Mouse (Mus musculus) spleen, adult 2 months (tissue): ENCODE results near the gene Med27. TPM values are rescaled to one million over a fixed set of nuclear protein-coding genes. Genes with fewer than 3 reads are reported as not detected.
"Not testable (repeated sequence)": the region's sequence is repeated elsewhere in the genome, so short reads cannot be mapped to it uniquely, and the experiment has no call there.

Source experiments
- DNase-seq, 2 experiments: peaks; one replicate each; pipeline versions ENCODE4 v3.0.0 to v3.0.0-alpha.2; 2012 to 2021; ENCODE audit warnings: low spot score in 2 of 2, low read depth in 1 of 2
- H3K27ac ChIP-seq: fragments of 200-500 bp; 2 replicates; pipeline ENCODE4 v1.5.1; 2012; ENCODE audit warnings: low read length, inconsistent platforms; ENCODE audit not compliant: insufficient read depth
- H3K27me3 ChIP-seq: fragments of 200-500 bp; 2 replicates; pipeline ENCODE4 v1.6.1; 2012; ENCODE audit warnings: mild to moderate bottlenecking, moderate library complexity, low read length, inconsistent platforms; ENCODE audit not compliant: control insufficient read depth, insufficient read depth
- H3K36me3 ChIP-seq: fragments of 200-500 bp; 2 replicates; pipeline ENCODE4 v1.6.1; 2012; ENCODE audit warnings: mild to moderate bottlenecking, low read length, inconsistent platforms; ENCODE audit not compliant: control insufficient read depth, insufficient read depth
- H3K4me1 ChIP-seq: fragments of 200-500 bp; 2 replicates; pipeline ENCODE4 v1.6.1; 2011; ENCODE audit warnings: inconsistent platforms; ENCODE audit not compliant: control insufficient read depth, insufficient read depth, insufficient read length
- H3K4me3 ChIP-seq: fragments of 200-500 bp; 2 replicates; pipeline ENCODE4 v1.5.1; 2011; ENCODE audit warnings: mild to moderate bottlenecking, inconsistent platforms; ENCODE audit not compliant: insufficient read depth, insufficient read length; ENCODE audit errors: extremely low read depth
- CTCF ChIP-seq: fragments of 200-500 bp; IDR thresholded peaks from 2 replicates; pipeline ENCODE4 v1.5.1; 2011; ENCODE audit warnings: mild to moderate bottlenecking, inconsistent platforms; ENCODE audit not compliant: insufficient read depth, insufficient read length, insufficient replicate concordance; ENCODE audit errors: extremely low read depth
- POLR2A ChIP-seq: fragments of 200-500 bp; IDR thresholded peaks from 2 replicates; pipeline ENCODE4 v1.6.1; 2011; ENCODE audit warnings: low read depth, low read length, inconsistent platforms
- WGBS: fragments of 180-500 bp; shearing (Covaris S2); methylation state at CpG from one replicate; pipeline ENCODE4 v1.1.7; 2018; 5-methylcytosine and 5-hydroxymethylcytosine counted together
- polyA plus RNA-seq: library from polyadenylated mRNA; depleted of rRNA; stranded (reverse); fragments of >200 nt; gene quantifications from 2 replicates; pipeline ENCODE4 v1.2.3, GENCODE M21; 2012

Med27 gene
- polyA plus RNA-seq, 1 experiment = 27.6 TPM

DNA sequence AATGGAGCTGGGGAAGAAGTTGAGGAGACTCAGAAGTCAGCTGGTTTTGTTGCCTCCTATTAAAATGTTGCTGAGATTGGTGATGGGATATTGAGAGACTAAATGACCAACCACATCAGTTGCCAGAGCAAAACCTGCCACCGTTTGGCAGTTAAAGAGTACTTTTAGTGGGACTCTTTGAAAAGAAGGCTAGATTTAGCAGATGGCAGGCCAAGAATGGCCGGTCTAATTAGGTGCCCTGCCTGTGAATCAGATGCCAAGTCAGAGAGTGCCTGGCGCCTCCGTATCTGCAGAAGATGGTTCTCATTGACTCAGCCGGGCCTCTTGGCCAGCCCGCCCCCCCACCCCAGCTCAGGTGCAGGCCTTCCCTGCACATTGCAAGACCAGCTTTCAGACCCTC, 173.6 kb downstream of the Med27 start:
- 93% methylated on average over 6 of the region's 6 CpGs for WGBS
- TF ChIP-seq POLR2A (no peak), CTCF (no peak)
- no peak overlapping the region for H3K4me3 ChIP-seq
- no peak for DNase-seq
- no peak overlapping the region for H3K27ac ChIP-seq
- H3K27me3 ChIP-seq = no peaks in the 10 kb centered on the region
- no peaks in the 10 kb centered on the region; the same call in 1 of the 2 replicates for H3K4me1 ChIP-seq
- peaks cover 3% of the 10 kb centered on the region; the same call in 1 of the 2 replicates for H3K36me3 ChIP-seq

GRCm38 (mm10) chr2:29521486-29521885, 174.9 kb downstream of the Med27 start:
- no peaks in the 10 kb centered on the region for H3K27me3 ChIP-seq
- no peak overlapping the region for H3K4me3 ChIP-seq
- peaks cover 3% of the 10 kb centered on the region; the same call in 1 of the 2 replicates for H3K36me3 ChIP-seq
- no peak for DNase-seq
- TF ChIP-seq POLR2A (no peak), CTCF (no peak)
- H3K4me1 ChIP-seq = no peaks in the 10 kb centered on the region; the same call in 1 of the 2 replicates
- WGBS = 96% methylated on average over 7 of the region's 7 CpGs
- no peak overlapping the region for H3K27ac ChIP-seq

GRCm38 (mm10) chr2:29523918-29524811, 177.5 kb downstream of the Med27 start:
- Histone ChIP-seq H3K27ac (no peak overlapping the region), H3K4me3 (no peak overlapping the region), H3K4me1 (no peaks in the 10 kb centered on the region; the same call in 1 of the 2 replicates), H3K27me3 (no peaks in the 10 kb centered on the region), H3K36me3 (peaks cover 3% of the 10 kb centered on the region; the same call in 1 of the 2 replicates)
- no peak for TF ChIP-seq POLR2A
- TF ChIP-seq CTCF = no peak
- WGBS = 89% methylated on average over 12 of the region's 12 CpGs
- no peak for DNase-seq

- TF ChIP-seq CTCF = no peak
- no peak for TF ChIP-seq POLR2A
- Histone ChIP-seq H3K4me1 (no peaks in the 10 kb centered on the region; the same call in 1 of the 2 replicates), H3K4me3 (no peak overlapping the region), H3K36me3 (peaks cover 3% of the 10 kb centered on the region; the same call in 1 of the 2 replicates), H3K27ac (no peak overlapping the region), H3K27me3 (no peaks in the 10 kb centered on the region)
- 39% methylated on average over 4 of the region's 4 CpGs for WGBS
- no peak for DNase-seq
These were observed 178.7 kb downstream of the Med27 start for GRCm38 (mm10) chr2:29525273-29525805.

- no peak for TF ChIP-seq CTCF
- TF ChIP-seq POLR2A = no peak
- H3K4me1 ChIP-seq = no peaks in the 10 kb centered on the region; the same call in 1 of the 2 replicates
- H3K36me3 ChIP-seq = peaks cover 3% of the 10 kb centered on the region; the same call in 1 of the 2 replicates
- no peaks in the 10 kb centered on the region for H3K27me3 ChIP-seq
- no peak overlapping the region for H3K4me3 ChIP-seq
- DNase-seq = peak; percentile 4 to 5
- WGBS = 81% methylated on average over 14 of the region's 14 CpGs
- H3K27ac ChIP-seq = no peak overlapping the region
These were observed 179.6 kb downstream of the Med27 start for GRCm38 (mm10) chr2:29526266-29526665.

GRCm38 (mm10) chr2:29527480-29527879, 180.9 kb downstream of the Med27 start:
- not testable (repeated sequence) for H3K4me3 ChIP-seq, H3K27ac ChIP-seq, H3K27me3 ChIP-seq, H3K36me3 ChIP-seq, H3K4me1 ChIP-seq, DNase-seq
- WGBS = 88% methylated on average over 6 of the region's 9 CpGs

- H3K4me3 ChIP-seq = no peak overlapping the region
- 75% methylated on average over 5 of the region's 5 CpGs for WGBS
- TF ChIP-seq CTCF (no peak), POLR2A (no peak)
- no peak overlapping the region for H3K27ac ChIP-seq
- DNase-seq = no peak
- H3K4me1 ChIP-seq = no peaks in the 10 kb centered on the region; the same call in 1 of the 2 replicates
- H3K27me3 ChIP-seq = no peaks in the 10 kb centered on the region
- H3K36me3 ChIP-seq = no peaks in the 10 kb centered on the region
These were observed 182.2 kb downstream of the Med27 start for GRCm38 (mm10) chr2:29528811-29529210.

DNA sequence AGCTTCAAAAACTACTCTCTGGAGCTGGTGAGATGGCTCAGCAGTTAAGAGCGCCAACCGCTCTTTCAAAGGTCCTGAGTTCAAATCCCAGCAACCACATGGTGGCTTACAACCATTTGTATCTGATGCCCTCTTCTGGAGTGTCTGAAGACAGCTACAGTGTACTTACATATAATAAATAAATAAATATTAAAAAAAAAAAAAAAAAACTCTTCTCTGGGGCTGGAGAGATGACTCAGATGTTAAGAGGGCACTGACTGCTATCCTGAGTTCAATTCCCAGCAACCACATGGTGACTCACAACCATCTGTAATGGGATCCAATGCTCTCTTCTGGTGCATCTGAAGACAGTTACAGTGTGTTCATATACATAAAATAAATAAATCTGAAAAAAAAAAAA, 183.2 kb downstream of the Med27 start:
- H3K4me3 ChIP-seq, DNase-seq, H3K36me3 ChIP-seq, H3K4me1 ChIP-seq, H3K27me3 ChIP-seq, H3K27ac ChIP-seq: not testable (repeated sequence)
- WGBS = 97% methylated on average over 2 of the region's 2 CpGs
